ENCODE assay signal across 13 mouse cellular contexts in genomic region chr17:64242898-64243297, GRCm38 (mm10).
DNase-seq lines count a peak whose midpoint lies in the region; ATAC-seq and TF ChIP-seq lines count a peak whose summit lies in the region.
"Had no signal": no experiment of that assay in that cellular context is flagged by ENCODE, and none has a peak within 500 bp of the region (broad histone marks: within the 10 kb centered on the region; RNA-seq: fewer than 3 reads in every experiment).

No protein-coding gene starts in this region.

- no peak for TF ChIP-seq CTCF in kidney, postnatal 0 days (IDR thresholded peaks at IDR 0.05; ENCODE audit: low read depth)

- no peaks in the 10 kb centered on the region for H3K9me3 ChIP-seq in lung, embryonic 16.5 days (ENCODE audit: control insufficient read depth, low read length)
- no peaks in the 10 kb centered on the region for H3K9me3 ChIP-seq in kidney, postnatal 0 days (replicated peaks; ENCODE audit: low read length)
- H3K9me3 ChIP-seq in stomach, embryonic 15.5 days, result no peaks in the 10 kb centered on the region
- H3K9me3 ChIP-seq: embryonic facial prominence, embryonic 13.5 days; limb, embryonic 13.5 days had no signal

- H3K4me1 ChIP-seq in lung, embryonic 16.5 days (replicated peaks; ENCODE audit: control insufficient read depth, insufficient read depth, low read length), result peaks cover 5% of the 10 kb centered on the region
- H3K4me1 ChIP-seq in kidney, postnatal 0 days (replicated peaks; ENCODE audit: insufficient read depth, low read length), result peaks cover 7% of the 10 kb centered on the region; the same call in 1 of the 2 replicates
- peaks cover 9% of the 10 kb centered on the region for H3K4me1 ChIP-seq in stomach, embryonic 15.5 days

- no peak overlapping the region for H3K4me2 ChIP-seq in lung, embryonic 16.5 days (ENCODE audit: low read depth, low read length)
- no peak overlapping the region for H3K4me2 ChIP-seq in kidney, postnatal 0 days (ENCODE audit: low read length)
- H3K4me2 ChIP-seq in stomach, embryonic 15.5 days, result no peak overlapping the region
- H3K4me2 ChIP-seq: embryonic facial prominence, embryonic 13.5 days; limb, embryonic 13.5 days had no signal

- no peaks in the 10 kb centered on the region for H3K36me3 ChIP-seq in lung, embryonic 16.5 days (ENCODE audit: control insufficient read depth, insufficient read depth, low read length)
- no peaks in the 10 kb centered on the region for H3K36me3 ChIP-seq in kidney, postnatal 0 days (ENCODE audit: insufficient read depth, low read length)
- H3K36me3 ChIP-seq in stomach, embryonic 15.5 days, result no peaks in the 10 kb centered on the region
- H3K36me3 ChIP-seq: embryonic facial prominence, embryonic 13.5 days; limb, embryonic 13.5 days had no signal

- whole genome bisulfite sequencing in lung, embryonic 16.5 days, result 46% methylated on average over 12 of the region's 12 CpGs
- WGBS in kidney, postnatal 0 days, result 28% methylated on average over 12 of the region's 12 CpGs
- WGBS in stomach, embryonic 15.5 days, result 41% methylated on average over 12 of the region's 12 CpGs

- no peak overlapping the region for H3K4me3 ChIP-seq in lung, embryonic 16.5 days (ENCODE audit: low read length)
- no peak overlapping the region for H3K4me3 ChIP-seq in kidney, postnatal 0 days (replicated peaks; ENCODE audit: low read depth, low read length)
- no peak overlapping the region for H3K4me3 ChIP-seq in stomach, embryonic 15.5 days (replicated peaks)
- H3K4me3 ChIP-seq: embryonic facial prominence, embryonic 13.5 days; limb, embryonic 13.5 days had no signal

- 0 out of 2 replicates have a peak overlapping the region, but pooled peaks have one; percentile 6 for H3K9ac ChIP-seq in lung, embryonic 16.5 days (ENCODE audit: low read length)
- H3K9ac ChIP-seq in kidney, postnatal 0 days (ENCODE audit: low read depth, low read length), result no peak overlapping the region
- H3K9ac ChIP-seq in stomach, embryonic 15.5 days, result no peak overlapping the region
- H3K9ac ChIP-seq: embryonic facial prominence, embryonic 13.5 days; limb, embryonic 13.5 days had no signal

- no peaks in the 10 kb centered on the region for H3K27me3 ChIP-seq in lung, embryonic 16.5 days (ENCODE audit: control insufficient read depth, insufficient read depth, low read depth, low read length)
- H3K27me3 ChIP-seq in kidney, postnatal 0 days (ENCODE audit: insufficient read depth, low read length), result no peaks in the 10 kb centered on the region
- H3K27me3 ChIP-seq in stomach, embryonic 15.5 days (replicated peaks), result no peaks in the 10 kb centered on the region
- H3K27me3 ChIP-seq: limb, embryonic 13.5 days had no signal

- no peak for ATAC-seq in lung, embryonic 16.5 days (ENCODE audit: low read depth)
- peak; percentile 78; the same call in 1 of the 2 replicates for ATAC-seq in kidney, postnatal 0 days (replicated peaks; ENCODE audit: low FRiP score, low read depth)
- ATAC-seq in stomach, embryonic 15.5 days (ENCODE audit: insufficient read depth, low FRiP score, low read depth), result no peak
- ATAC-seq: forebrain, embryonic 14.5 days had no signal

- DNase-seq in lung, postnatal 14 days, result no peak
- DNase-seq in induced T-regulatory cell, adult 2 months (ENCODE audit: low read depth), result peak; percentile 6
- DNase-seq in kidney, postnatal 0 days (ENCODE audit: low spot score), result no peak
- DNase-seq in left cerebral cortex, postnatal 10 days (ENCODE audit: extremely low spot score in 1 of 2, low spot score in 2 of 2), result no peak
- DNase-seq in right cerebral cortex, postnatal 14 days, result no peak
- no peak for DNase-seq in cerebellum, postnatal 25 days
- DNase-seq: adrenal gland, postnatal 36 days; cerebellum, adult 2 months had no signal

- intact Hi-C loops in left cerebral cortex, postnatal 10 days (cut with DNase I), result no loop called here

- peak overlapping the region; percentile 72 for H3K27ac ChIP-seq in lung, embryonic 16.5 days (ENCODE audit: low read length)
- H3K27ac ChIP-seq in kidney, postnatal 0 days, result peak overlapping the region; percentile 42; the same call in 1 of the 2 replicates
- peak overlapping the region; percentile 74 for H3K27ac ChIP-seq in stomach, embryonic 15.5 days
- H3K27ac ChIP-seq: embryonic facial prominence, embryonic 13.5 days; limb, embryonic 13.5 days had no signal
